Mouse (Mus musculus) forebrain, embryonic 15.5 days (tissue): ENCODE measurements at regions not wholly inside any gene's neighbourhood (a gene's known extent, or its start where the extent isn't known, plus 50 kb on each side); places are given as distances from the start of the nearest gene placed in this dataset.

Experiments
- ATAC-seq: fragments of 200-750 bp; cut with Nextera tagmentation; replicated peaks from 2 replicates; pipeline ENCODE4 v1.8.0; 2017; ENCODE audit warnings: mild to moderate bottlenecking, moderate TSS enrichment, moderate library complexity
- H3K27ac ChIP-seq: fragments of 300-500 bp; sonication (generic); replicated peaks from 2 replicates; pipeline ENCODE4 v1.5.1; 2015; ENCODE audit warnings: mild to moderate bottlenecking, inconsistent platforms
- H3K27me3 ChIP-seq: fragments of 300-500 bp; sonication (generic); 2 replicates; pipeline ENCODE4 v1.6.1; 2015; ENCODE audit warnings: inconsistent platforms
- H3K36me3 ChIP-seq: fragments of 300-500 bp; sonication (generic); 2 replicates; pipeline ENCODE4 v1.6.1; 2015; ENCODE audit warnings: mild to moderate bottlenecking, inconsistent platforms
- H3K4me1 ChIP-seq: fragments of 300-500 bp; sonication (generic); 2 replicates; pipeline ENCODE4 v1.6.1; 2015; ENCODE audit warnings: inconsistent platforms
- H3K4me2 ChIP-seq: fragments of 300-500 bp; sonication (generic); replicated peaks from 2 replicates; pipeline ENCODE4 v1.6.1; 2015; ENCODE audit warnings: mild to moderate bottlenecking, inconsistent platforms
- H3K4me3 ChIP-seq: fragments of 300-500 bp; sonication (generic); 2 replicates; pipeline ENCODE4 v1.5.1; 2015; ENCODE audit warnings: mild to moderate bottlenecking, inconsistent platforms
- H3K9ac ChIP-seq: fragments of 300-500 bp; sonication (generic); replicated peaks from 2 replicates; pipeline ENCODE4 v1.6.1; 2015; ENCODE audit warnings: mild to moderate bottlenecking, inconsistent platforms
- H3K9me3 ChIP-seq: fragments of 300-500 bp; sonication (generic); 2 replicates; pipeline ENCODE4 v1.6.1; 2016; ENCODE audit warnings: inconsistent platforms
- WGBS: fragments of 180-500 bp; shearing (Covaris S2); methylation state at CpG from one replicate; pipeline ENCODE4 v1.1.7; 2015; ENCODE audit warnings: mixed read lengths; 5-methylcytosine and 5-hydroxymethylcytosine counted together

DNA sequence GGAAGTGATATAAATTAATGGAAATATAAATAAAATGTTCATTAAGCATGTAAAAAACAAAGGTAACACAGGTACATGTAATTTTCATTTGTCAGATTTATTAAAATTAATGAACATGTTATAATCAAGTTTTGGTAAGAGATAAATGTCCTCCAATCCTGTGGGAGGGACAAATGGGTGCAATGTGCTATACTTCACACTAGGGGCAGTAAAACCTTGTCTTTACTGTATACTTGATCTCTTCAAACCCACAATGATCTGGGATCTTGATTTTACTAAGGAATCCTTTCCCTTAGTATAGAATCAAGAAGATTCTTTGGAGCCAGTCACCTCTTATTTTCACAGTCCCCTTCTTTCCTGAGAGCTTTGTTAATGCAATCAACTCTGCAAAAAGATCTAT is 451.1 kb upstream of the Fam98a start:
- Histone ChIP-seq H3K4me3 (no peak overlapping the region), H3K4me1 (no peaks in the 10 kb centered on the region), H3K27ac (no peak overlapping the region), H3K4me2 (no peak overlapping the region), H3K9me3 (no peaks in the 10 kb centered on the region), H3K36me3 (no peaks in the 10 kb centered on the region), H3K9ac (no peak overlapping the region), H3K27me3 (no peaks in the 10 kb centered on the region)
- ATAC-seq: no peak

DNA sequence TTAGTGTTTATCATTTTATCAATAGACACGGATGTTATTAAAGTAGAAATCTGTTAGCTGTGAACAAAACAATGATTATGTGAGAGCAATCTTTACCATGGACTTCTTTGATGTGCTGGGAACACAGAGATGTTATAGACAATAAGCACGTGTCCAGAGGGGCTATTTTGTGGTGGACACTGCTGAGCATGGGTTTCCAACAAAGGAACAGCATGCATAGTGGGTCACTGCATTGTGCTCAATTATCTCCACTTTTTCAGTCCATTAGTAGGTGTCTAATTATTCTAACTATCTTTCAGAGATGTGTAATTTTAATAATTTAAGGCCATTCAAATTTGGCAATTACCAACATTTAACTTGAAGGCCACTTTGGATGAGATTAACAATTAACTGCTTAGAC is 409.6 kb upstream of the Fam98a start:
- no peaks in the 10 kb centered on the region for H3K9me3 ChIP-seq
- no peaks in the 10 kb centered on the region for H3K4me1 ChIP-seq
- no peak overlapping the region for H3K4me2 ChIP-seq
- H3K27ac ChIP-seq: no peak overlapping the region
- H3K9ac ChIP-seq: no peak overlapping the region
- H3K36me3 ChIP-seq: no peaks in the 10 kb centered on the region
- no peak overlapping the region for H3K4me3 ChIP-seq
- no peak for ATAC-seq
- 33% methylated on average over 2 of the region's 2 CpGs for WGBS
- H3K27me3 ChIP-seq: no peaks in the 10 kb centered on the region

GRCm38 (mm10) chr17:75936686-75937380 is 385.1 kb upstream of the Fam98a start:
- WGBS: 88% methylated on average over 6 of the region's 6 CpGs
- Histone ChIP-seq H3K4me3 (no peak overlapping the region), H3K36me3 (no peaks in the 10 kb centered on the region), H3K27me3 (no peaks in the 10 kb centered on the region), H3K9me3 (no peaks in the 10 kb centered on the region), H3K9ac (no peak overlapping the region), H3K27ac (no peak overlapping the region), H3K4me2 (no peak overlapping the region), H3K4me1 (no peaks in the 10 kb centered on the region)
- no peak for ATAC-seq

DNA sequence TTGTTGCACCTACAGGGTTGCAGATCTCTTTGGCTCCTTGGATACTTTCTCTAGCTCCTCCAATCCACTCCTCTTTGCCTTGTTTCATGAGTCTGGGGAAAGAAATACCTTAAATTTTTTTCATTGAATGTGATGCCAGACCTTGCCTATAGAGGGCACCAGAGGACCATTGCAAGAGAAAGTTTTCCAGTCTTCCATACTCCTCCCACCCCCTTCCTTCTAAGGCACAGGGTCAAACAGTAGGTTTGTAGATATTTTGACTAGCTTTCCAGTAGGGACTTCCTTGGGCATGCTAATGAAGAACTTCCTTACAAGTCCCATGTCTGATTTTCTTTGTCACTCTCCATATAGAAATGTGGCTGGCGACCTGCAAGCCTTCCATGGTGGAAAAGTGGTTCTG is 379.3 kb upstream of the Fam98a start:
- H3K27ac ChIP-seq: no peak overlapping the region
- H3K36me3 ChIP-seq: no peaks in the 10 kb centered on the region
- no peak overlapping the region for H3K4me2 ChIP-seq
- WGBS: 74% methylated on average over 1 of the region's 1 CpGs
- ATAC-seq: peak; percentile 35; the same call in 1 of the 2 replicates
- H3K27me3 ChIP-seq: no peaks in the 10 kb centered on the region
- H3K9me3 ChIP-seq: no peaks in the 10 kb centered on the region
- no peaks in the 10 kb centered on the region for H3K4me1 ChIP-seq
- H3K4me3 ChIP-seq: no peak overlapping the region
- H3K9ac ChIP-seq: no peak overlapping the region

DNA sequence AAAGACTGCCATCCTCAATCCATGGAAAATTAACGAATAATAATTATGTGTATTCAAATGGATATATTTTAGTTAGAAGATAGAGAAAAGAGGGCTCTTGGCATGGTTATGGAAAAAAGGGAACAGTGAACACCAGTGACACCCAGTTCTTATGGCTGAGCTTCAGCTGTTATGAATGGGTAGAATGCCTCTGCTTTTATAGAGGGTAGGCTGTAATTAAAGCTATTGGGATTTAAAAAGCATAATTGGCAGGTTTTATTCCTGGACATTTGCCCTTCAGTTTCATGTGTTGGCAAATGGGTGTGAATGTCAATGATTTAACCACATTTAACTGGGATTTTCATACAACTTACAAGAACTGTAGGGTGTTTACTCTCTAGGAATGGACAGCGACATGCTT is 368.5 kb upstream of the Fam98a start:
- Histone ChIP-seq H3K4me2 (no peak overlapping the region), H3K27ac (no peak overlapping the region), H3K4me1 (no peaks in the 10 kb centered on the region), H3K9ac (no peak overlapping the region), H3K9me3 (no peaks in the 10 kb centered on the region), H3K27me3 (no peaks in the 10 kb centered on the region), H3K36me3 (no peaks in the 10 kb centered on the region), H3K4me3 (no peak overlapping the region)
- 59% methylated on average over 2 of the region's 2 CpGs for WGBS
- ATAC-seq: peak; percentile 72

- no peaks in the 10 kb centered on the region for H3K9me3 ChIP-seq
- no peak overlapping the region for H3K27ac ChIP-seq
- H3K4me1 ChIP-seq: no peaks in the 10 kb centered on the region
- H3K36me3 ChIP-seq: no peaks in the 10 kb centered on the region
- H3K27me3 ChIP-seq: no peaks in the 10 kb centered on the region
- H3K4me2 ChIP-seq: no peak overlapping the region
- no peak overlapping the region for H3K4me3 ChIP-seq
- H3K9ac ChIP-seq: no peak overlapping the region
- no peak for ATAC-seq
- WGBS: 85% methylated on average over 4 of the region's 4 CpGs
Observed at GRCm38 (mm10) chr17:75917020-75917419, 365.3 kb upstream of the Fam98a start.

DNA sequence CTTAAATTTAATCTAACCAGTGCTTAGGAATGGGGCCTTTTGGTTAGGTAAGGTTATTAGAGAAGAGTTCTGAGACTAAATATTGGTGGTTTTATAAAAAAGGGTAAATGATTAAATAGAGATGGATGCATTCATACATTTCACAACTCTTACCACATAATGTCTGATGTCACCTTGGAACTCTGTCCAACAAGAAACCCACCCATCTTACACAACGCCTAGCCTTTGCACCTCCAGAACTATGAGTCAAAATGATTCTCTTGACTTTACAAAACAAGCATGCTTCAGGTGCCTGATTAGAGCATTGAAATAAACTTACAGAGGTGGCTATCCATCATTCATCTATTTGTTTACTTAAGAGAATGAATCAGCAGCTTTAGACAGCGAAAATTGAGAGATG is 364.8 kb upstream of the Fam98a start:
- H3K27ac ChIP-seq: no peak overlapping the region
- H3K9me3 ChIP-seq: no peaks in the 10 kb centered on the region
- no peak overlapping the region for H3K4me2 ChIP-seq
- H3K4me3 ChIP-seq: no peak overlapping the region
- H3K36me3 ChIP-seq: no peaks in the 10 kb centered on the region
- 87% methylated on average over 2 of the region's 2 CpGs for WGBS
- no peak overlapping the region for H3K9ac ChIP-seq
- H3K4me1 ChIP-seq: no peaks in the 10 kb centered on the region
- no peaks in the 10 kb centered on the region for H3K27me3 ChIP-seq
- no peak for ATAC-seq

GRCm38 (mm10) chr17:75915256-75915655 is 363.5 kb upstream of the Fam98a start:
- Histone ChIP-seq H3K27me3 (no peaks in the 10 kb centered on the region), H3K9me3 (no peaks in the 10 kb centered on the region), H3K9ac (no peak overlapping the region), H3K4me1 (no peaks in the 10 kb centered on the region), H3K4me3 (no peak overlapping the region), H3K4me2 (no peak overlapping the region), H3K36me3 (no peaks in the 10 kb centered on the region), H3K27ac (no peak overlapping the region)
- WGBS: 88% methylated on average over 1 of the region's 1 CpGs
- ATAC-seq: no peak

DNA sequence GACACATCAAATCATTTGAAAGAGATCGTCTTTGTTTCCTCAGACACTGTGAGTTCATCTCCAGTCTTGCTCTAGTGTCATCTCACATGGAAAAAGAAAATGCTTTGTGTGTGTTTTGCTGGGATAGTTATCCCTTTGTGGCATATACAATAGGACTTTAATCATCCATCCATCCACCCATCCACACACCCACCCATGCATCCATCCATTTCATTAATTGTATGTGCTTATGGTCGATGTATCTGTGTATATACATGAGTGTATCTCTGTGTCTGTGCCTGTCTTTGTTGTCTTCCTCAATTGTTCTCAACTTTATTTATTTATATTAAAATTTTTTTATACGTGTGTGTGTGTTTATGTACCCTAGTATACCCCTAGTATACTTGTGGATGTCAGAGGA is 355.3 kb upstream of the Fam98a start:
- 89% methylated on average over 3 of the region's 3 CpGs for WGBS
- Histone ChIP-seq H3K36me3 (no peaks in the 10 kb centered on the region), H3K27ac (no peak overlapping the region), H3K9me3 (no peaks in the 10 kb centered on the region), H3K4me1 (no peaks in the 10 kb centered on the region), H3K27me3 (no peaks in the 10 kb centered on the region), H3K4me3 (no peak overlapping the region), H3K9ac (no peak overlapping the region), H3K4me2 (no peak overlapping the region)
- ATAC-seq: no peak

GRCm38 (mm10) chr17:75906643-75907042 is 354.9 kb upstream of the Fam98a start:
- Histone ChIP-seq H3K4me3 (no peak overlapping the region), H3K9me3 (no peaks in the 10 kb centered on the region), H3K4me2 (no peak overlapping the region), H3K27me3 (no peaks in the 10 kb centered on the region), H3K27ac (no peak overlapping the region), H3K36me3 (no peaks in the 10 kb centered on the region), H3K4me1 (no peaks in the 10 kb centered on the region), H3K9ac (no peak overlapping the region)
- WGBS: 71% methylated on average over 3 of the region's 3 CpGs
- ATAC-seq: no peak

GRCm38 (mm10) chr17:75895436-75895835 is 343.7 kb upstream of the Fam98a start:
- Histone ChIP-seq H3K36me3 (no peaks in the 10 kb centered on the region), H3K27me3 (no peaks in the 10 kb centered on the region), H3K4me2 (no peak overlapping the region), H3K9ac (no peak overlapping the region), H3K4me3 (no peak overlapping the region), H3K27ac (no peak overlapping the region), H3K9me3 (no peaks in the 10 kb centered on the region), H3K4me1 (no peaks in the 10 kb centered on the region)
- ATAC-seq: no peak
- WGBS: 85% methylated on average over 6 of the region's 6 CpGs

DNA sequence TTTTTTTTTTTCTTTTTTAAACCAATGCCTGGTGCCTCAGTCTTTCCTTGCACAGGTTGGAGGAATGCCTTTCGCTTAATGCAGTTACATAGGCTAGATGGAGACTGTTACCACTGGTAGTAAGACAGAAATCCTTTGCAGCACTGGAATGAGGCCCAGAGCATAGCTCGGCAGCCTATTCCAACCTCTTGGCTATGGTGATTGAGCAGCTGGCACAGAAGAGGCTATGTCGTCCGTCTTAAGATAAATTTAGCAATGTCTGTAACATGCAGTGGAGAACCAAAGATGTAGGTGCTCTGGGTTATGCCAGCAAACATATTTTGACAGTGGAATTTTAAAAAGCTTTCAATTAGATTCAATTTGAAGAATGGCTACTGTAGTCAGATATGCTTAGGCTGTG is 343.2 kb upstream of the Fam98a start:
- Histone ChIP-seq H3K36me3 (no peaks in the 10 kb centered on the region), H3K9ac (no peak overlapping the region), H3K27me3 (no peaks in the 10 kb centered on the region), H3K4me2 (no peak overlapping the region), H3K4me3 (no peak overlapping the region), H3K9me3 (no peaks in the 10 kb centered on the region), H3K27ac (no peak overlapping the region), H3K4me1 (no peaks in the 10 kb centered on the region)
- 71% methylated on average over 4 of the region's 4 CpGs for WGBS
- no peak for ATAC-seq

- Histone ChIP-seq H3K36me3 (no peaks in the 10 kb centered on the region), H3K4me1 (no peaks in the 10 kb centered on the region), H3K9ac (no peak overlapping the region), H3K9me3 (no peaks in the 10 kb centered on the region), H3K4me3 (no peak overlapping the region), H3K27me3 (no peaks in the 10 kb centered on the region), H3K4me2 (no peak overlapping the region), H3K27ac (no peak overlapping the region)
- ATAC-seq: no peak
- WGBS: 12% methylated on average over 1 of the region's 1 CpGs
Observed at GRCm38 (mm10) chr17:75893559-75893958, 341.8 kb upstream of the Fam98a start.
